Mouse (Mus musculus): ENCODE measurements around the gene Ehd2. TPM values are rescaled to one million over a fixed set of nuclear protein-coding genes. Genes with fewer than 3 reads are reported as not detected.

Gene Ehd2
- total RNA-seq (2021): 100 to 1,000 TPM; 110 to 126 TPM
- long read RNA-seq, experiment 1, full-length matches to known transcripts: 98 of 139 reads
- long read RNA-seq, experiment 1, partial matches to known transcripts: 7 of 139 reads
- long read RNA-seq, experiment 1, other reads (novel, unspliced or antisense): 34 of 139 reads
- long read RNA-seq, experiment 2, full-length matches to known transcripts: 80 of 118 reads
- long read RNA-seq, experiment 2, partial matches to known transcripts: 6 of 118 reads
- long read RNA-seq, experiment 2, other reads (novel, unspliced or antisense): 32 of 118 reads

DNA sequence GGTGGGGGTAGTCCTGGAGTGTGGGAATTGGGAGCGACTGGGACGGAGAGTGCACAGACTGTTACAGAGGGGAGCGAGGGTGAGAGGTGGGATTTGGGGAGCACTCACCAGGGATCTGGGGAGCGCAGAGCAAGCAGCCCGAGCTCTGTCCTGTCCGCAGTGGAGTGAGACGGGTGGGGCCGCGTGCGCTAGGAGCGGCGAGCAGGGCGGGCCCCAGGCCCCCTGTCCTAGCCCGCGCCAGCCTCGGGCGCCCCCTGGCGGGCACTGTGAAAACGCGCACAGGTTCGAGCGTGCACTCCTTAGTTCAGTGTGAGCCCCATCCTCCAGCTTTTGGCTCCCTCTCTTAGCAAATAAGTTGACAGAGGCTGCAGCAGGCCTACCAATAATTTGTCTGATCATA, at the start of gene Ehd2:
Gene Ehd2 (minus strand): TSS at position 256 of the 400 bp plus-strand sequence.
- peak; percentile 89 for DNase-seq

DNA sequence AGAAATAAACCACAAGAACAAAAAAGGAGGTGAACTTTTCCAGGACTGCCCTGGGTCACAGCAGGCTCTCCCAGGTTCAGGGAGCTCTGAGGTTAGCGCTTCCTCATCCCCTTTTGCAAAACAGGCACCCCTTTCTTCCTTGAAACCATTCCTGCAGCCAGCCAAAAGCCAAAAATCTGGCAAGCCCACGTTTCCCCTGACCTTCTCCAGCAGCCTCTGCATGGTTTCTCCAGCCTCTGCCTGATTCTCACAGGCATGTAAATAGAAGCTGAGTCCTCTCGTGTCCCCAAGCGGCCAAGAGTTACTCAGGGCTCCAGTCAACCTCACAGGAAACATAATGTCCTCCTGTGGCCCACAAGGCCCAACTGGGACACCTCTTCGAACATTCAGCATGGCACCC, 48.0 kb upstream of the Ehd2 start:
- DNase-seq: no peak

DNA sequence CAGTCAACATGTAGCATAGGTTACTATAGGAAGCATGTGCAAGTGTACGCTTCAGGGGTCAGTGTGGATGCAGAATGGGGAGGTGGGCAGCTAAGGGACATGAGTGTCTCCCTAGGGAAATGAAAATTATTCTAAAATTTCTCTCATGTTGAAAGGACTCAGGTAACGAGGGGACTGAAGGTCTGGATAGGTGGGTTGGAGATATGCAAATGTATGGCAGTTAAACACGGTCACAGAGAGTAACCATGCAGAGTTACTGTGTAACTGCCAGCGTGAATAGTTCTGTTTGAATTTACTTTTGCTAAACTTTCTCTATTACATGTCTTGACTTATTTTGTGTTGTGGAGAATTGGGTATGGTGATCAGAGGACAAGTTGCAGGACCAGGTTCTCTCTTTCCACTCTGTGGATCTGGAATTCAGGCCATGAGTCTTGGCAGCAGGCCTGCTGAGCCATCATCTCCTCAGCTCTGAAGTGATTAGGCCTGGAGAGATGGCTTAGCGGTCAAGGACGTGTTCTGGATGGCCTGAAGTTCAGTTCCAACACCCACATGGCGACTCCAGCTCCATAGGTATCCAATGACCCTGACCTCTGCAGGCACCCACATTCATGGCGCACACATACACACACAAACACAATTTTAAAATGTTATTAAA, 47.3 kb upstream of the Ehd2 start:
- DNase-seq: no peak

DNA sequence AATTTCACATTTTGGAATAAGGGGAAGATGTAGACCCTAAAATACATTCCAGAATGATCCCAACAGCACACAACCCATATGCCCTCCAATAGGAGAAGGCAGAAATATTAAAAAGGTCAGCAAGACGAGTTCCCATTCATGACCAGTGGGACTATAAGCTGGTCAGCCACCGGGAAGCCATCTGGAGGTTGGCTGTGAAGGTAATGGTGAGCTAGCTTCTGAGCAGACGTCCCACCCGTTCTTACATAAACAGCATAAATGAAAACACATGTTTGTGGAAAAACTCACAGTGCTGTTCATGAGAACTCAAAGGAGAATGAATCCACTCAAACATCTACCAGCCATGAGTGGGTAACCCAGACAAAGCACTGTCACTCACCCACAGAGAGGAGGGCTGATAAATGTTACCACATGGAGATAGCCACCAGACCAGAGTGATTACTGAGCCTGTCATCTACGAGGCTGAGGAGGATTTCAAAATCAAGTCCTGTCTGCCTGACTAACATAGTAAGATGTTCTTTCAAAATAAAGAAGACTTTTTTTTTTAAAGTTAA, 46.4 kb upstream of the Ehd2 start:
- no peak for DNase-seq

DNA sequence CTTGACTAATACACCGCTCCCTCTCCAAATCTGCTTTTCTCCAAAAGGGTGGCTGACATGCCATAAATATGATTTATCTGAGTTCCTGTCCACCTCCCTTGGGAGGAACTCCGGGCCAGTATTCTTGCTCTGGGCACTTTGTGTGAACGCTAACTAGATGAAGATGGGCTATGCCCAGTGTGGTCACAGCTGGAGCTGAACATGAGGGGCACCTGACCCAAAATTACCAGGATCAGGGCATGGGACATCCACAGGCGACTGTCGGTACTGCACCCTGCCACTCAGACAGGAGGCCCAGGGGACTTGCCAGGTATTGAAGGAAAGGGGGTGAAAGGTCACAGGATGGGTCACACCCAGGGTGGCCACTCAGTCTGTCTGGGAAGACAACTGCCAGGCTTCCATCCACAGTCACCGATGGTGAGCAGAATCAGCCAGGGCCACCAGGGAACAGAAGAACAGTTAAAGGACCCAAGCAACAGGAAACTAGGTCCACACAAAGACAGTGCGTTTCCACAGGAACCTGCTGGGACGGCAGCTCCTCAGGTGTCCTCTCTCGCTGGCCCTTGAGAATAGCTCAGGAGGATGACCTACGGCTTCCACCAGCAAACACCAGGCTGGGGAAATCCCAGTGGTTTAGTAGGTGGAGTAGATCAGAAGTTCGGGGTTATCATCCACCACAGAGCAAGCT, 45.4 kb upstream of the Ehd2 start:
- DNase-seq: peak; percentile 52

DNA sequence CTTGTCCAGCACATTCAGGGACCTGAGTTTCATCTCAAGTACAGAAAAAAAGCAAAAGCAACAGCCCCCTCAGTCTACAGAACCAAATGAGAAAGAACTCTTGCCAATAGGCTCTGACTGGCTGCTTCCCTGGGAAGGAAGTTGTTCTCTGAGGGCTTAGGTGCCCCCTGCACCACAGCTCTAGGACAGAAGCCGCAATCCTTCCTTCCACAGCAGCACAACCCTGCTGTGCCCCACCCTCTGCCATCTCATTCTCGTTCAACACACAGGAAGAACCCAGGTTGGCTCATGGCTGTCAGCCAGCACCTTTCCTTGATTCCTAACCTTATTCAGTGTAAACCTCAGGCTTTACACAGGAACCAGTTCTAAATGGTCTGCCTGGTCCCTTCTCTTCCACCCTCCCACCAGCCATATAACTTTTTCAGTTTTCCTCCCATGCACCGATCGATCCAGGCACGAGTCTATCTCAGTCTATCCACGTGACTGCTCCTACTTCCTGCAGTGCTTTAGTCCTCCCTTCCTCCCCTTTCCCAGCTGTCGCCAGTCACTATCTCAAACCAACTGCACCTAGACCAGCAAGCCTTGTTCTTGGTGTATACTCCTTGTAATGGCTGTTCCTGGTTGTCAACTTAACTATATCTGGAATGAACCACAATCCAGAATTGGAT, 44.2 kb upstream of the Ehd2 start:
- DNase-seq: no peak

DNA sequence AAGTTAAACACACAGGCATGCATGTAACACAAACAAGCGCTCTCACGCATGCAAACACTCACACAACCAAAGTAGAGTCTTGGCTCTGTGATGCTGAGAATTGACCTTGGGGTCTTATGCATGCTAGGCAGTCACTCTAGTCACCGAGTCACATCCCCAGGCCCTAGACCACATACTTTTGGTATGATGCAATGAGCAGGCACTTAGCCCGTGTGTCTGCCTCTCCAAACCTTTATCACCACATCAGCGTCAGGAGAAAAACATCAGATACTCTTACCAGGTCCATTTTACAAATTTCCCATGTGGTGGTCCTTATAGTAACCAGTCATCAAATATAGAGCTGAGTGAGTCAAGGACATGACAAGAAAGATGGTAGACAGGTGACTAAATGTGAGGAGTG, 43.3 kb upstream of the Ehd2 start:
- DNase-seq: no peak

DNA sequence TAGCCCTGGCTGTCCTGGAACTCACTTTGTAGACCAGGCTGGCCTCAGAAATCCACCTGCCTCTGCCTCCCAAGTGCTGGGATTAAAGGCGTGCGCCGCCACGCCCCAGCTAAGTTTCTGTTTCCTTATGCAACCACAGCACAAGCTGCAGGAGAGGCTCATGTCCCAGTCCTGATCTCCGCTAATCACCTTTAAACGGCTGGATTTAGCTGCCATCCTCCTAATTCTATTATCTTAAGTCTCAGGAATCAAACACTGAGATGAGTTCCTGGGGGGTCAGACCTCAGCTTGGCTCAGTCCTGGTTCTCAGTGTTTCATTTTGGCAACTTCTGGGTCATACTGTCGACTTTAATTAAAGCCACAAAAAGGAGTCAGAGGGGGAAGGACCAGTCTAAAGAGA, 42.3 kb upstream of the Ehd2 start:
- no peak for DNase-seq

DNA sequence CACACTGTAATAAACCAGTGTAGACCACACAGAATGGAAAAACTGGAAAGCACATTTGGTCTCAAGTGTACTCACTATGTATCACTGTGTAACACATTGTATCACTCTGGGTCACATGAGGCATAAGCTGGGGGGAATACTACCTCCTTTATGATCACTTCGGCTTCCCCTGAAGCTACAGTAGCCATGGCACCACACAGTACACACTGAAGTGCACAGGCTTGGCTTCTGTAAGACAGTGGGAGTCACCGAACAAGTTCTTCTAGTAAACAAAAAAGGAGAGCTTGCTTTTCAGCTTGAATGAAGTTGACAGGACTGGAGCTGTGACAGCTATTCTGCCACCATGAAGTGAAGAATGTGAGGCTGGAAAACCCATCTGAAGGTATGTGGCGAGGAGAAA, 37.7 kb upstream of the Ehd2 start:
- no peak for DNase-seq

DNA sequence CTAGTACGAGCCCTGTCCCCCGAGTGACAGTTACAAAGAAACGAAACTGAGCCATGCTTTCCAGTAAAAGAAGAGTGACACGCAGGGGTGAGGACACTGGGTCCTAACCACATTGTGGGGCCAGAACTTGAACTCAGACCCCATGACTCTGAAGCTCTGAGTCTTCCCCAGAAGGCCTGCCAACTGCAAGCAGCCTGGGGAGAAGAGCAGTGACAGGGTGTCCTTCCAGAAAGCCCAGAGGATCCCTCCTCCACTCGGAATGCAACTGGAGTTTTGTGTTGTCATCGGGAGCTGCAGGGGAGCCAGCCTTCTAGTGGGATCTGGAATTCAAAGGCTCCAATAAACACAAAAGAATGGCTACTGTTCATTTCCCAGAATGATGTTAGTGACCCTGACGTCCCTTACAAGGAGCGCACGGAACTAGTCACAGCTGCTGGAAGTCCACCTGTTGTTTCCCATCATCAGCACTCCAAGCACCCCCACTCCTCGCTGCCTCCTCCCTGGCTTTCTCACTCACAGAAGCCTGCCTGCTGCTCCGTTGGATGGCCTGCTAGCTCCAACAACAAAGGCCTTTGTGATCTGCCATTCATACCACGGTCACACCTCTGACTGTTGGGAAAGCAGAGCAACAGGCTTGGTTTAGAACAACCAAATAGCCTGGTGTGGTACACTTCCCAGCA, 37.0 kb upstream of the Ehd2 start:
- DNase-seq: no peak

DNA sequence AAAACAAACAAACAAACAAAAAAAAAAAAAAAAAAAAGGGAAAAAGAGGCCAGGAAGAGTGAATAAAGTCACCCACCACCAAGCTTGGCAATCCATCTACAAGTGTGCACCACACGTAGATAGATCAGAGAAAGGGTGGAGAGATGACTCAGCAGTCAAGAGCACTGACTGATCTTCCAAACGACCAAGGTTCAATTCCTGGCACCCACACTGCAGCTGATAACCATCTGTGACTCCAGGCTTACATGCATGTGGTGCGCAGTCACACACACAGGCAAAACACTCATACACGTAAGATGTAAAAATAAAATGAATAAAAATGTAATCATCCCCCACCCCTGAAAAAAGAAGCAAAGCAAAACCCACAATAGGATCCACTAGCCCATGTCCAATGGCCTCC, 35.7 kb upstream of the Ehd2 start:
- no peak for DNase-seq

DNA sequence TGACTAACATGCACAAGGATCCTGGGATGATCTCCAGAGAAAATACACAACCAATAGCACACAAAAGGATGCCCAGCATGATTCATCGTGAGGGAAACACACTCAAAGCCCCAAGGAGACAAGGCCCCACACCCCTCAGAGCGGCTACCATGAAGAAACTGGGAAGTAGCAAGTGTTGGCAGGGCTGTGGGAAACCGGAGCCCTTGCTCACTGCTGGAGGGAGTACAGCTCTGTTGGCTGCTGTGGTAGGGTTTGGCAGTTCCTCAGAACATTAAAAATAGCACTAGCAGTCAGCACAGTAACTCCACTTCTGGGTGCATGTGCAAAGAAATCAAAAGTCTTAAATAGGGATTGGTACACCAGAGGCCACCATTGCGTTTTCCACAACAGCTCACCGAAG, 34.8 kb upstream of the Ehd2 start:
- DNase-seq: peak; percentile 78

DNA sequence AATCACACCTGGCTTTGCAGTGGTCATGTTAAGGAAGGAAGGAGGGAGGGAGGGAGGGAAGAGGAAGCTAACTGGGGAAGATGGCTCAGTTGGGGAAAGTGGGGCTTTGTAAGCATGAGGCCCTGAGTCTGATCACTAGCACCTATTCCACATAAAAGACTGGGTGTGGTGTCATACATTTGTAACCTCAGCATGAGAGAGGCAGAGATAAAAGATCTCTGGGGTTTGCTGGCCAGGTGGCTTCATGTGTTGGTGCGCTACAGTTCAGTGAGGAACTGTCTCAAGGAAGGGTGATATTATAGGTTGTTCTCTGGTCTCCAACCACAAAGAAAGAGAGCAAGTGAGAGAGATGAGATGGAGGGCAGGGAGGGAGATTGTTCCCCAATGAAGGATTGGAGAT, 34.3 kb upstream of the Ehd2 start:
- no peak for DNase-seq

DNA sequence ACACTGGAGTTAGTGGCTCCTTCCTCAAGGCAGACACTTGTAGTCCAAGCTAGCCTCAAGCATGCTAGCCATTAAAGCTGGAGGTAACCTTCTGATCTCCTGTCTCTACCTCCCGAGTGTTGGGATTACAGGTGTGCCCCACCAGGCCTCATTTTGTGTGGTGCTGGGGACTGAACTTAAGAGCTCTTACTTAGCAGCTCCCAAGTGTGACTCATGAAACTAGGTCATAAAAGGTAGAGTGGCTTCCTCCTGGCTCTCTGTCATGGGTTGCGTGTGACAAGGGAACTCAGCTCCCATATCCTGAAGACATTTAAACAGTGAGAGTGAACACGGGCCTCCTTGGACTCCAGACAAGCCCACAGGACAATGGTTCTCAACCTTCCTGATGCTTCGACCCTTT, 26.4 kb upstream of the Ehd2 start:
- DNase-seq: no peak

DNA sequence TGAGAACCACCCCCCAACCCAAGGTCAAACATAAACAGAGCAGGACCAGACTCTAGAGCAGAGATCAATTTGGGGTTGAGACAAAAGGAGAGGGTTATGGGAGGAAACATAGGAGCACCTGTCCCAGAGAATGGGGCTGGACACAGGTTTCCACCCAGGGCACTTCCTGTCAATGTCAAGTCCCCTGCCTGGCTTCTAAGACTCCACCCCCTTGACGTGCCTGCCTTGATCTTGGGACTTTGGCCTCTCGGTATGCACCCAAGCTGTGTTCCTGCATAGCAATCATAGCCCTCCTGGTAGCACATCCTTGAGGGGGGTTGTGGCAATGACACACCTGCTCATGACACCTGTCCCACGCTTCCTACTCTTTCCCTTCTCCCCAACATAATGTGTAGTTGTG, 25.8 kb upstream of the Ehd2 start:
- no peak for DNase-seq

DNA sequence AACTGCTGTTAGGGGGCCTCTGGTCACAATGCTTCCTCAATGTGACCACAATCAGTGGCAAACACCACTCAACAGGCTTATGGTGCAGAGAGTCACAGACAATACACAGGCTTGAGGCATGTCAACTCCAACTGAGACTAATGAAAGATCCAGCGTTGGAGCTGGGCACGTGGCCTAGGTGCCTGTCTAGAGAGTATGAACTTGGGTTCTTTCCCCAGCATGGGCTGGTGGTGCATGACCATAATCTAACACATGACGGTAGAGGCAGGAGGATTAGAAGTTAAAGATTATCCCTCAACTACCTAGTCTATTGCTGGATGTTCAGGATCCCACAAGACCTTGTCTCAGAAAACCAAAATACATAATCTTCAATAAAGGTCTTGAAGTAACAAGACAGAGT, 24.4 kb upstream of the Ehd2 start:
- no peak for DNase-seq

DNA sequence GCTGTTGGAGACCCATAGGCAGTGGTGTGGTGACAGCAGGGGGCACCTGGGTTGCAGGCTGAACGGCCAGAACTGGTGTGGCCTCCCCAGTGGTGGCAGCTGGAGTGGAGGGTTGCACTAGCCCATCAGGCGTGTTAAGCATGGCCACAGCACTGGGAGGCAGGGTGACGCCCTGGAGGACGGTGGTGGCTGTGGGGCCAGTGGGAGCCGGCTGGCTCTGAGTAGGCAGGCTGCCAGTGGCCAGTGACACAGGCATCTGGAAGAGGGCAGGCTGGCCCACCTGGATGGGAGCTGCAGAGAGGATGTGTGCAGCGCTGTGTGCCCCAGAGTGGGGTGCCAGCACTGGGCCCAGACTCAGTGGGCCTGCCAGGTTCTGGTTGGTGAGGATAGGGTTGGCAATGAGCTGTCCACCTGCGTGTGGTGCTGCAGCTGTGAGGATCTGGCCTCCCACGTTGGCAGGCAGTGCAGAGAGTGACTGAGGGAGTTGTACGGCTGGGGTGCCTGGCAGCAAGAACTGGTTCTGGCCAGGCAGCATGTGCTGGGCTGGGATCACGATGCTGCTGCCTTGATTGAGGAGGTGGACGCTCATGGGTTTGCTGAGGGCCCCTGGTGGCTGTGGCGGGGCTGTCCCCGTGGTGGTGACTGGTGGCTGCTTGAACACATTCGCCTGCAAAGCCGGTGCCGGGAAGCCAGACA, 20.4 kb upstream of the Ehd2 start:
- no peak for DNase-seq

DNA sequence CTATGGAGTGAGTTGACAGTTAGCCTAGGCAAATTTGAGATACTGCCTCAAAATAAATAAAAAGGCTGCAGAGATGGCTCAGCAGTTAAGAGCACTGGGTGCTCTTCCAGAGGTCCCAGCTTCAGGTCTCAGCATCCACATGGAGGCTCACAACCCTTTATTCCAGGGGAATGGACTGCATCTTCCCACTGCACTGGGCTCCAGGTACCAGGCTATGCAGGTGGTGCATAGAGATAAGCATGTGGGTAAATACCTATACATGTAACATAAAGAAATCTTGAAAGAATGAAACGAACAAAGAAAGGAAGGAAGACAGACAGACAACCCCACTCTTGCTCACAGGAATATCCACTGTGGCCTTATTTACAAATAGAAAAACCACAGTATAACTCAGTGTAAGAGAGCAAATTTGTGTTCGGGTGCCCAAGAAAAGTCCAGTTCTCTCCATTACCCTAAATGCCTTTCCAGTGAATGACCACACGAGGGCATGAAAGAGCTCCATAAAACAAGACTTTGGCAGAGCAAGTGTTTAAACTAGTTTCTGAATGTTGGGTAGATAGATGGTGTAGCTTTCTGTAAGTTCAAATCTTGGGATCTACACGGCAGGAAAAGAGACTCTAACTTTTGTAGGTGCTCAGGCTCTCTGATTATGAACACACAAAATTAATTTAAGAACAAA, 15.5 kb upstream of the Ehd2 start:
- no peak for DNase-seq

DNA sequence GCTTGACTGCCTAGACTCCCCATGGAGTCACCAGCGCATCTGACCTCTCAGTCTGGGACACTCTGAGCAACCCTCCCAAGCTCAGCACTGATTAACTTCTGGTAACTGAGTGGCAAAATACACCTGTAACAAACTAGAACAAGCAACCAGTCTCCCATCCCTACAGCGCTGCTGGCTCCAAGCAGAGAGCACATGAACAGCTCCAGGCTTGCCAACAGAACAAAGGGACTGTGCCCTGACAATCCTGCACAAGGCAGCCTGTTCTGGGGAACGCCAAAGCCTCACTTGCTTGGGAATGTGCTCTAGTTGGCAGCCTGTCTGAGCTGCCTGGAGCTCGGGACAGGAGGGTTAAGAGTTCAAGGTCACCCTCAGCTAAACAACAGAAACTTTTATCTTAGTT, 14.2 kb upstream of the Ehd2 start:
- no peak for DNase-seq

DNA sequence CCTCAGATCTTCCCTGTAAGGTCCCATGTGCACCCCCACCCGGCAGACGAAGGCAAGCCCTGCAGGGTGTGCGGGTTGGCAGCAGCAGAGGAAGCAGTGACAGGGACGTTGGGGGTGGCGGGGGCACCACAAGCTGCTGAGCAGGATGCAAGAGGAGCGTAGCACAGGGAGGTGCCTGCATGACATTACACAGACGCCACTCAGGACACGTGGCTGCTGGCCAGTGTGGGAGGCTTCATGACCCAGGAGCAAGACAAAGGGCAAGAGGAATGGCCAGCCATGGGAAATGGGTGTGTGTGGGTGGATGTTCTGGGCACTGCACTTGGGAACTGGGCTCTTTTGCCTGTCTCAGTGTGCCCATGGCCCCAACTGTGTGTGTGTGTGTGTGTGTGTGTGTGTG, 12.9 kb upstream of the Ehd2 start:
- no peak for DNase-seq

DNA sequence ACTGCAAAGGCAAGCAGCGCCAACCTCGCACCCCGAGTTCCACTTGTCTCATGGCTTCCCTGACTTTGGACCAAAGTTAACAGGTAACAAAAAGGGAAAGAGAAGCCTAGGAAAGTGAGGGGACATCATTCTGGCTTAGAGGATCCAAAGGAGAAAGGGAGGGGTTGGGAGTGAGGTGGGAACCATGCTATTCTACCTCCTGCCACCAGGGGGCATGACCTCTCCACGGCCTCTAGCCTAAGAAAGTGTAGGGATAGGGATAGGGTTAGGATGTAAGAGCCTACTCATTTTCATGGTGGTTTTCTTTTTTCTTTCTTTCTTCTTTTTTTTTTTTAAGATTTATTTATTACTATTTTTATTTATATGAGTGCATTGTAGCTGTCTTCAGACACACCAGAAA, 8.5 kb upstream of the Ehd2 start:
- DNase-seq: peak; percentile 54

All from gastrocnemius, postnatal 10 days (tissue).